Mouse (Mus musculus) embryonic facial prominence, embryonic 14.5 days (tissue): Measurements from ENCODE around the gene Mpp2. TPM values are rescaled to one million over a fixed set of nuclear protein-coding genes. Genes with fewer than 3 reads are reported as not detected.

Source experiments
- ATAC-seq: fragments of 200-750 bp; cut with Nextera tagmentation; 2 replicates; pipeline ENCODE4 v1.8.0; 2017; ENCODE audit warnings: low read depth, moderate number of reproducible peaks, moderate TSS enrichment
- DNase-seq: peaks from one replicate; pipeline ENCODE4 v3.0.0-alpha.2; 2015; ENCODE audit warnings: low spot score
- H3K27ac ChIP-seq: fragments of 300-500 bp; sonication (generic); replicated peaks from 2 replicates; pipeline ENCODE4 v1.5.1; 2014; ENCODE audit warnings: low read depth, mild to moderate bottlenecking, low read length, moderate library complexity
- H3K27me3 ChIP-seq: fragments of 300-500 bp; sonication (generic); replicated peaks from 2 replicates; pipeline ENCODE4 v1.6.1; 2014; ENCODE audit warnings: low read length; ENCODE audit not compliant: control insufficient read depth, insufficient read depth
- H3K36me3 ChIP-seq: fragments of 300-500 bp; sonication (generic); 2 replicates; pipeline ENCODE4 v1.6.1; 2014; ENCODE audit warnings: low read length, mixed read lengths; ENCODE audit not compliant: control insufficient read depth, insufficient read depth
- H3K4me1 ChIP-seq: fragments of 300-500 bp; sonication (generic); 2 replicates; pipeline ENCODE4 v1.6.1; 2014; ENCODE audit warnings: antibody characterized with exemption, low read length; ENCODE audit not compliant: control insufficient read depth, insufficient read depth
- H3K4me2 ChIP-seq: fragments of 300-500 bp; sonication (generic); 2 replicates; pipeline ENCODE4 v1.6.1; 2014; ENCODE audit warnings: low read depth, mild to moderate bottlenecking, low read length, moderate library complexity, mixed read lengths
- H3K4me3 ChIP-seq: fragments of 300-500 bp; sonication (generic); 2 replicates; pipeline ENCODE4 v1.5.1; 2014; ENCODE audit warnings: low read depth, mild to moderate bottlenecking, low read length
- H3K9ac ChIP-seq: fragments of 300-500 bp; sonication (generic); 2 replicates; pipeline ENCODE4 v1.6.1; 2014; ENCODE audit warnings: low read depth, mild to moderate bottlenecking, low read length, moderate library complexity, mixed read lengths
- H3K9me3 ChIP-seq: fragments of 300-500 bp; sonication (generic); 2 replicates; pipeline ENCODE4 v1.6.1; 2016; ENCODE audit warnings: low read length; ENCODE audit not compliant: control insufficient read depth
- WGBS: fragments of 180-500 bp; shearing (Covaris S2); extraction: QIAGEN DNeasy Blood & Tissue Kit; methylation state at CpG from one replicate; pipeline ENCODE4 v1.1.7; 2014; 5-methylcytosine and 5-hydroxymethylcytosine counted together
- polyA plus RNA-seq: library from polyadenylated mRNA; unstranded; fragments of >200 nt; fragmentation: Nextera tagmentation; extraction: Ambion mirVana; gene quantifications from 2 replicates; pipeline ENCODE4 v1.2.1, GENCODE M21; 2014

The Mpp2 gene
- polyA plus RNA-seq, 1 experiment from 2014 or later, result 7.6 TPM

GRCm38 (mm10) chr11:102046607-102047006 lies 41.7 kb downstream of the Mpp2 start:
- Histone ChIP-seq H3K4me3 (no peak overlapping the region), H3K4me1 (no peaks in the 10 kb centered on the region), H3K4me2 (no peak overlapping the region), H3K27me3 (no peaks in the 10 kb centered on the region), H3K27ac (no peak overlapping the region), H3K36me3 (no peaks in the 10 kb centered on the region), H3K9me3 (peaks cover 15% of the 10 kb centered on the region; the same call in 1 of the 2 replicates), H3K9ac (no peak overlapping the region)
- 75% methylated on average over 9 of the region's 9 CpGs for WGBS
- no peak for ATAC-seq
- DNase-seq, result no peak

DNA sequence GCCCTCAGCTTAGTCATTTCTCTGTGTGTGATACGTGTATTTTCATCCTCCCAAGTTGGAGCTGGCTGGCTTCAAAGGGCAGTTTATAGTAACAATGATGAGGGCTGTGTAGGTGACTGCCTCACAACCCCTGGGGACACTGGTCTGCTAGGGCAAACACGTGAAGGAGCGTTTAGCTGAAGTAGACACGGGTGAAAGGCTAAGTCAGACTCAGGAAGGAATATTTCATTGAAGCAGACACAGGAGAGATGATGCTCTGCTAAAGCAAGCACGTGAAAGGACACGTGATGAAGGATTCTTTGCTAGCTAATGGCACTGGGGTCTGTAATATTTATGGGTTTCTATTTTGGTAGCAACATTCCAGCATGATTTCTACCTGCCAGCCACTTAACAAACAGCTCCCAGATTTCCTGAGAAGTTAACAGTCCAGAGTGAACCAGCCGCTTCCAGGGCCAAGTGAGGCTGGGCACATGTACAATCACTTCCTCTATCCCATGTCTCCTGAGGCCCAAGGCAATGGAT lies 43.6 kb downstream of the Mpp2 start:
- no peak overlapping the region for H3K9ac ChIP-seq
- ATAC-seq (no peak), DNase-seq (no peak)
- 88% methylated on average over 7 of the region's 7 CpGs for WGBS
- no peak overlapping the region for H3K27ac ChIP-seq
- no peaks in the 10 kb centered on the region for H3K36me3 ChIP-seq
- H3K9me3 ChIP-seq, result peaks cover 15% of the 10 kb centered on the region; the same call in 1 of the 2 replicates
- no peaks in the 10 kb centered on the region for H3K27me3 ChIP-seq
- H3K4me3 ChIP-seq, result no peak overlapping the region
- H3K4me2 ChIP-seq, result no peak overlapping the region
- H3K4me1 ChIP-seq, result no peaks in the 10 kb centered on the region

- H3K36me3 ChIP-seq, result no peaks in the 10 kb centered on the region
- ATAC-seq (no peak), DNase-seq (no peak)
- H3K4me1 ChIP-seq, result no peaks in the 10 kb centered on the region
- no peaks in the 10 kb centered on the region for H3K27me3 ChIP-seq
- no peak overlapping the region for H3K4me3 ChIP-seq
- peaks cover 15% of the 10 kb centered on the region; the same call in 1 of the 2 replicates for H3K9me3 ChIP-seq
- H3K27ac ChIP-seq, result no peak overlapping the region
- no peak overlapping the region for H3K9ac ChIP-seq
- 88% methylated on average over 6 of the region's 6 CpGs for WGBS
- no peak overlapping the region for H3K4me2 ChIP-seq
Observed at GRCm38 (mm10) chr11:102043381-102043780, 44.9 kb downstream of the Mpp2 start.

DNA sequence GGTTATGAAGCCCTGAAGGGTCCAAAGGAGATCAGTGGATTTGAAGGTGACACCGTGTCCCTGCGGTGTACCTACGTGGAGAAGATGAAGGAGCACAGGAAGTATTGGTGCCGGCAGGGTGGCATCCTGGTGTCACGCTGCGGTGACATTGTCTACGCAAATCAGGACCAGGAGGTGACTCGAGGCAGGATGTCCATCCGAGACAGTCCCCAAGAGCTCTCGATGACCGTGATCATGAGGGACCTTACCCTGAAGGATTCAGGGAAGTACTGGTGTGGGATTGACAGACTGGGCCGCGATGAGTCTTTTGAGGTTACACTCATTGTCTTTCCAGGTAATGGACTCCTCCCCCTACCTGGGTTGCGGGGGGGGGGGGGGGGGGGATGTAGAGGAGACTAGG lies 45.3 kb downstream of the Mpp2 start:
- Histone ChIP-seq H3K27me3 (no peaks in the 10 kb centered on the region), H3K4me2 (no peak overlapping the region), H3K4me3 (no peak overlapping the region), H3K27ac (no peak overlapping the region), H3K9ac (no peak overlapping the region), H3K36me3 (no peaks in the 10 kb centered on the region), H3K4me1 (no peaks in the 10 kb centered on the region), H3K9me3 (peaks cover 15% of the 10 kb centered on the region; the same call in 1 of the 2 replicates)
- ATAC-seq (no peak), DNase-seq (no peak)
- WGBS, result 93% methylated on average over 13 of the region's 14 CpGs

- 85% methylated on average over 2 of the region's 5 CpGs for WGBS
- no peaks in the 10 kb centered on the region for H3K36me3 ChIP-seq
- ATAC-seq (no peak), DNase-seq (no peak)
- H3K4me1 ChIP-seq, result no peaks in the 10 kb centered on the region
- no peak within 1 kb of the TSS for H3K27ac ChIP-seq
- no peak within 1 kb of the TSS for H3K4me2 ChIP-seq
- H3K27me3 ChIP-seq, result no peaks in the 10 kb centered on the region
- peaks cover 15% of the 10 kb centered on the region; the same call in 1 of the 2 replicates for H3K9me3 ChIP-seq
- no peak within 1 kb of the TSS for H3K4me3 ChIP-seq
- no peak within 1 kb of the TSS for H3K9ac ChIP-seq
Observed at GRCm38 (mm10) chr11:102041350-102041949, 46.9 kb downstream of the Mpp2 start, which contains the start of gene Cd300lg. TSS of gene Cd300lg (plus strand) at chr11:102041509.

DNA sequence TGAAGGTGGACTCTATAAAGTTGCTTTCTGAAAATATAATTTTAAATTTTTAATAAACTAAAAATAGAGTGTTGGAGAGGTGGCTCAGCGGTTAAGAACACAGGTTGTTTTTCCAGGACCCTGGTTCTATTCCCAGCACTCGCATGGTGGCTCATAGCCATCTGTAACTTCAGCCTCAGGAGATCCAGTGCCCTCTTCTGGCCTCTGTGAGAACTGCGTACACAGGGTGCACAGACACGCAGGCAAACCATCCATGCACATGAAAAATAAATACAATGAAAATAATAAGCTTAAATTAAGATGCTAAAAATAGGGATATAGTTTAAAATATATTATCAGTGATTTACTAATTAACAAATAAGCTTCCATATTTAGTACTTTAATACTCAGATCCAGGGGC lies 47.7 kb downstream of the Mpp2 start:
- Histone ChIP-seq H3K4me3 (no peak overlapping the region), H3K9me3 (peaks cover 11% of the 10 kb centered on the region; the same call in 1 of the 2 replicates), H3K4me1 (no peaks in the 10 kb centered on the region), H3K27ac (no peak overlapping the region), H3K36me3 (no peaks in the 10 kb centered on the region), H3K27me3 (no peaks in the 10 kb centered on the region), H3K4me2 (no peak overlapping the region), H3K9ac (no peak overlapping the region)
- DNase-seq, result no peak
- WGBS, result 75% methylated on average over 4 of the region's 4 CpGs
- no peak for ATAC-seq

- Histone ChIP-seq H3K4me1 (no peaks in the 10 kb centered on the region), H3K36me3 (no peaks in the 10 kb centered on the region), H3K27ac (no peak overlapping the region), H3K9ac (no peak overlapping the region), H3K27me3 (no peaks in the 10 kb centered on the region), H3K9me3 (peaks cover 6% of the 10 kb centered on the region; the same call in 1 of the 2 replicates), H3K4me3 (no peak overlapping the region), H3K4me2 (peak overlapping the region; percentile 37)
- 0% methylated on average over 9 of the region's 9 CpGs for WGBS
- ATAC-seq (peak; percentile 80), DNase-seq (peak; percentile 94)
Observed at GRCm38 (mm10) chr11:102040138-102040524, 48.2 kb downstream of the Mpp2 start.

DNA sequence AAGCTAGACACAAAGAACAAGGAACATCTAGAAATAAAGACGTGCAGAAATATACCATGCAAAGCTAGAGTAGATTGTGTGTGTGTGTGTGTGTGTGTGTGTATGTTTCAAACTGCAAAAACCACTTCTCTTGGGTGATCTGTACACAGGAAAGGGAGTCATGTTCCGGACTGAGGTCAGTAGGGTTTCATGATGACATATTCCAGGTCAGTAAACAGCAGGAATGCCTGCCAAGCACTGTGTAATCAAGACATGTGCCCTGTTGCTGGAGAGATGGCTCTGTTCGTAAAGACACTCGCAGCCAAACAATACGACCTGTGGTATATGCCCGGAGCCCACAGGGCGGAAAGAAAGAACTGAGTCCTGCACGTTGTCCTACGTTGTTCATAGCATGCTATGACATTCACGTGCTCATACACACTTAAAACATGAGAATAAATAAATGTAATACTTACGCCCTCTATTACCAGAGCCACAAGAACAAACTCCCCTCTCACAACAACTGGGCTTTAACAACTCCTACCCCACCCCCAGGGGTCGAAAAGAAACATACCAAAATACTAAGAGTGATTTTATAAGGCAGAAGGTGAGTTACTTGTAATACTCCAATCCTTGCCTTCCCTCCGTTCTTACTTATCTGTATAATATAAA lies 48.7 kb downstream of the Mpp2 start:
- no peak for DNase-seq
- ATAC-seq, result no peak; the same call in 1 of the 2 replicates
- Histone ChIP-seq H3K4me2 (peak overlapping the region; percentile 37; the same call in 1 of the 2 replicates), H3K9ac (no peak overlapping the region), H3K4me1 (no peaks in the 10 kb centered on the region), H3K9me3 (0 out of 2 replicates have a peak, but pooled peaks cover under 1% of the 10 kb centered on the region), H3K36me3 (no peaks in the 10 kb centered on the region), H3K4me3 (no peak overlapping the region), H3K27ac (no peak overlapping the region), H3K27me3 (no peaks in the 10 kb centered on the region)
- WGBS, result 64% methylated on average over 13 of the region's 13 CpGs
